Mouse (Mus musculus): ENCODE measurements around the gene Hist1h2bp. TPM values are rescaled to one million over a fixed set of nuclear protein-coding genes. Genes with fewer than 3 reads are reported as not detected.
A peak's percentile ranks its signal among the peaks of the same experiment; 100 is the strongest.
"Not testable (repeated sequence)": the region's sequence is repeated elsewhere in the genome, so short reads cannot be mapped to it uniquely, and the experiment has no call there.

The Hist1h2bp gene
- total and polyA plus RNA-seq, 3 experiments = 1.9 to 2.3 TPM; not detected in 1

DNA sequence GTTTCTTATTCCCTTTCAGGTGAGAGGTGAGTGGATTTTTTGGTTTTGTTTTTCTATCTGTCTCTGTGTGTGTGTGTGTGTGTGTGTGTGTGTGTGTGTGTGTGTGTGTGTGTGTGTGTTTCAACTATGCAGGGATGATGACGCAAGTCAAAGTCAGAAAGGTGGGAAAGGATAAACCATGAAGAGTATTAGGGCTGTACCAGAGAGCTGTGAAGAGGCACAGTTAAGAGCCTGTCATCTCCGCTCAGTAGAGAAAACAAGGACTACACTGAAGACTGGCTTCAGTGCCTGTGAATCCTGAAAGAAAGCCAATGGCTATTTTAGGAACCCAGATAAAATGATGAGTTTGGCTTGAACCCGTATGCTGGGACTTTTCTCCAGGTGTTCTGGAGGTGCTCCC, 35.4 kb upstream of the Hist1h2bp start:
- DNase-seq = no peak
- no peak overlapping the region for H3K4me3 ChIP-seq
- WGBS = 46% methylated on average over 3 of the region's 3 CpGs
- no peaks in the 10 kb centered on the region; the same call in none of the 2 replicates for H3K4me1 ChIP-seq (ENCODE audit: control insufficient read depth, insufficient read depth, low read length)
- TF ChIP-seq POLR2A (IDR thresholded peaks at IDR 0.05; ENCODE audit: insufficient read depth, low read depth, low read length) = no peak
- no peak for TF ChIP-seq CTCF (IDR thresholded peaks at IDR 0.05)
- no peak for TF ChIP-seq EP300 (IDR thresholded peaks at IDR 0.05; ENCODE audit: insufficient read depth, low read depth, low read length)
- H3K9ac ChIP-seq (ENCODE audit: low read depth, low read length) = no peak overlapping the region
- H3K27ac ChIP-seq = no peak overlapping the region
- H3K27me3 ChIP-seq (ENCODE audit: control insufficient read depth, insufficient read depth, low read length) = no peaks in the 10 kb centered on the region
- H3K79me2 ChIP-seq (replicated peaks; ENCODE audit: control insufficient read depth, insufficient read depth, low read length) = no peaks in the 10 kb centered on the region
- peaks cover 2% of the 10 kb centered on the region; the same call in 1 of the 2 replicates for H3K36me3 ChIP-seq (ENCODE audit: control insufficient read depth, insufficient read depth, low read length)
- intact Hi-C loops (cut with DNase I) = loop anchor here (2.0 to 10.0 kb wide), 7 partner anchors 17 to 1983 kb away; partner anchors contain the start of genes Hist1h1c, Hist1h2ac, Hist1h2ag and Hist1h2an

DNA sequence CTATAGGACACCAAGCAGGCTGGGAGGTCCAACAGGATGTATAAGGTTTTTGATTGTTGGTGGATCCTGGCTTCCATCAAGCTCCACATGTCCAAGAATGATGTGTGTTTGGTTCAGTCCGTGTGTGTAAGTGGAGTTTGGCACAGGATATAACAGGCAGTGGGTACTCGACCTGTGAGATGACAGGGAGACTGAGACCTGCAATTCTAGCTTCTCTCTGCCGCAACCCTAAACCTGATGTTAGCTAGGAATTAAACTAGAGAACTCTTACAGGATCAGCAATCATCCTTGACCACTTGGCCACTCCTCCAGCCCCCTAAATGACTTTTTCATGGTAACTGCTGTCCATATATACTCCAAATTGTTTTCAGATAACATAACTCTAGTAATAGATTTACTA, 34.9 kb upstream of the Hist1h2bp start:
- DNase-seq = no peak
- WGBS = 50% methylated on average over 3 of the region's 3 CpGs
- peaks cover 2% of the 10 kb centered on the region; the same call in 1 of the 2 replicates for H3K36me3 ChIP-seq (ENCODE audit: control insufficient read depth, insufficient read depth, low read length)
- no peaks in the 10 kb centered on the region for H3K79me2 ChIP-seq (replicated peaks; ENCODE audit: control insufficient read depth, insufficient read depth, low read length)
- no peaks in the 10 kb centered on the region for H3K27me3 ChIP-seq (ENCODE audit: control insufficient read depth, insufficient read depth, low read length)
- TF ChIP-seq POLR2A (IDR thresholded peaks at IDR 0.05; ENCODE audit: insufficient read depth, low read depth, low read length) (no peak), CTCF (IDR thresholded peaks at IDR 0.05) (no peak), EP300 (IDR thresholded peaks at IDR 0.05; ENCODE audit: insufficient read depth, low read depth, low read length) (no peak)
- H3K4me1 ChIP-seq (ENCODE audit: control insufficient read depth, insufficient read depth, low read length) = no peaks in the 10 kb centered on the region; the same call in none of the 2 replicates
- no peak overlapping the region for H3K4me3 ChIP-seq
- H3K9ac ChIP-seq (ENCODE audit: low read depth, low read length) = no peak overlapping the region
- intact Hi-C loops (cut with DNase I) = loop anchor here (2.0 to 10.0 kb wide), 4 partner anchors 34 to 1982 kb away; partner anchors contain the start of genes Hist1h1c, Hist1h2ac, Hist1h2ag and Hist1h2an
- H3K27ac ChIP-seq = no peak overlapping the region

DNA sequence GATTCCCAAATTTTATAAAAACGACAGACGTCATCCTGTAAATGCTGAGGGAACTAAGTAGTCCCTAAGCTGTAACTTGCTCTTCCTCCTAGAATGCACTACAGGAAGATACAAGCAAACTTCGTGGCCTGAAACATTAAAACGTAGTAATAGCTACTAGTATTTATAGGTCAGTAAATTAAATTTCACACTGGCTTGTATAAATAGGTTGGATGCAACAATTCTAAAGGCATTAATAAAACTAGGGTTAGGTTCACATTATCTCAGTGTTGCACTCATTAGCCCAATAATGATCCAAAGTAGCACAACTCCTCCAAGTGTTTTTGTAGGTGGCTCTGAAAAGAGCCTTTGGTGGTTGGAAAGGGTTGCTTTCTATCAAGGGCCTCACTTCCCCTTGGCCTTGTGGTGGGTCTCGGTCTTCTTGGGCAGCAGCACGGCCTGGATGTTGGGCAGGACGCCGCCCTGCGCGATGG, 34.2 kb upstream of the Hist1h2bp start:
- no peaks in the 10 kb centered on the region; the same call in none of the 2 replicates for H3K4me1 ChIP-seq (ENCODE audit: control insufficient read depth, insufficient read depth, low read length)
- intact Hi-C loops (cut with DNase I) = loop anchor here (2.0 to 10.0 kb wide), 4 partner anchors 34 to 1982 kb away; partner anchors contain the start of genes Hist1h1c, Hist1h2ac, Hist1h2ag and Hist1h2an
- H3K27ac ChIP-seq = peak overlapping the region; percentile 56; the same call in 1 of the 2 replicates
- H3K27me3 ChIP-seq (ENCODE audit: control insufficient read depth, insufficient read depth, low read length) = no peaks in the 10 kb centered on the region
- no peaks in the 10 kb centered on the region for H3K79me2 ChIP-seq (replicated peaks; ENCODE audit: control insufficient read depth, insufficient read depth, low read length)
- no peak for DNase-seq
- H3K9ac ChIP-seq (ENCODE audit: low read depth, low read length) = peak overlapping the region; percentile 77
- peaks cover 2% of the 10 kb centered on the region; the same call in 1 of the 2 replicates for H3K36me3 ChIP-seq (ENCODE audit: control insufficient read depth, insufficient read depth, low read length)
- 9% methylated on average over 10 of the region's 10 CpGs for WGBS
- TF ChIP-seq CTCF (IDR thresholded peaks at IDR 0.05) = no peak
- TF ChIP-seq POLR2A (IDR thresholded peaks at IDR 0.05; ENCODE audit: insufficient read depth, low read depth, low read length) = no peak
- TF ChIP-seq EP300 (IDR thresholded peaks at IDR 0.05; ENCODE audit: insufficient read depth, low read depth, low read length) = no peak
- peak overlapping the region; percentile 60 for H3K4me3 ChIP-seq

DNA sequence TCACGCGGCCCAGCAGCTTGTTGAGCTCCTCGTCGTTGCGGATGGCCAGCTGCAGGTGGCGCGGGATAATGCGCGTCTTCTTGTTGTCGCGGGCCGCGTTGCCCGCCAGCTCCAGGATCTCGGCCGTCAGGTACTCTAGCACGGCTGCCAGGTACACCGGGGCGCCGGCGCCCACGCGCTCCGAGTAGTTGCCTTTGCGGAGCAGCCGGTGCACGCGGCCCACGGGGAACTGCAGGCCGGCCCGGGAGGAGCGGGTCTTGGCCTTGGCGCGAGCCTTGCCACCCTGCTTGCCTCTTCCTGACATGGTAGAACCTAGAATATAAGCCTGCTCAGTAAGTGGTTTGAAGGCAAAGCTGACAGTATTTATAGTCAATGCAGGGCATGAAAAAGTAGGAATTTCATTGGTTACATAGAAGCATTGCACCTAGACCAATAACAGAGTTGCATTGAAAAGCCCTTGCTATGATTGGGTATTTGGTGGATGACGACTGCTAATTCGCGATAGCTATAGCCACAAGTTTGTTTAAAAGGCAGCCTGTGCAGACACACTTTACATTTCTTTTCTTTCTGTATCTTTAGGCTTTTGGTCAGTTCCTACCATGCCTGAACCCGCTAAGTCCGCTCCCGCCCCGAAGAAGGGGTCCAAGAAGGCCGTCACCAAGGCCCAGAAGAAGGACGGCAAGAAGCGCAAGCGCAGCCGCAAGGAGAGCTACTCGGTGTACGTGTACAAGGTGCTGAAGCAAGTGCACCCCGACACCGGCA, 33.6 kb upstream of the Hist1h2bp start, which contains the start of the genes Hist1h2ak and Hist1h2bn:
Gene Hist1h2ak, minus strand, starts transcription at position 304 of the 762 bp plus-strand sequence.
Gene Hist1h2bn, plus strand, starts transcription at position 600 of the 762 bp plus-strand sequence.
- Histone ChIP-seq H3K27ac (peak within 1 kb of the TSS; percentile 59; the same call in 1 of the 2 replicates), H3K4me3 (peak within 1 kb of the TSS; percentile 60), H3K9ac (ENCODE audit: low read depth, low read length) (peak within 1 kb of the TSS; percentile 77)
- H3K36me3 ChIP-seq (ENCODE audit: control insufficient read depth, insufficient read depth, low read length); H3K27me3 ChIP-seq (ENCODE audit: control insufficient read depth, insufficient read depth, low read length); H3K79me2 ChIP-seq (replicated peaks; ENCODE audit: control insufficient read depth, insufficient read depth, low read length); H3K4me1 ChIP-seq (ENCODE audit: control insufficient read depth, insufficient read depth, low read length): not testable (repeated sequence)
- TF ChIP-seq CTCF (IDR thresholded peaks at IDR 0.05) = peak; percentile 24; the same call in 1 of the 2 replicates
- TF ChIP-seq POLR2A (IDR thresholded peaks at IDR 0.05; ENCODE audit: insufficient read depth, low read depth, low read length) = peak; percentile 61; the same call in 1 of the 2 replicates
- intact Hi-C loops (cut with DNase I) = loop anchor here (2.0 to 10.0 kb wide), 4 partner anchors 33 to 1981 kb away; partner anchors contain the start of genes Hist1h1c, Hist1h2ac, Hist1h2ag and Hist1h2an
- under 1% methylated on average over 48 of the region's 50 CpGs for WGBS
- peak; percentile 62 to 68 for DNase-seq

DNA sequence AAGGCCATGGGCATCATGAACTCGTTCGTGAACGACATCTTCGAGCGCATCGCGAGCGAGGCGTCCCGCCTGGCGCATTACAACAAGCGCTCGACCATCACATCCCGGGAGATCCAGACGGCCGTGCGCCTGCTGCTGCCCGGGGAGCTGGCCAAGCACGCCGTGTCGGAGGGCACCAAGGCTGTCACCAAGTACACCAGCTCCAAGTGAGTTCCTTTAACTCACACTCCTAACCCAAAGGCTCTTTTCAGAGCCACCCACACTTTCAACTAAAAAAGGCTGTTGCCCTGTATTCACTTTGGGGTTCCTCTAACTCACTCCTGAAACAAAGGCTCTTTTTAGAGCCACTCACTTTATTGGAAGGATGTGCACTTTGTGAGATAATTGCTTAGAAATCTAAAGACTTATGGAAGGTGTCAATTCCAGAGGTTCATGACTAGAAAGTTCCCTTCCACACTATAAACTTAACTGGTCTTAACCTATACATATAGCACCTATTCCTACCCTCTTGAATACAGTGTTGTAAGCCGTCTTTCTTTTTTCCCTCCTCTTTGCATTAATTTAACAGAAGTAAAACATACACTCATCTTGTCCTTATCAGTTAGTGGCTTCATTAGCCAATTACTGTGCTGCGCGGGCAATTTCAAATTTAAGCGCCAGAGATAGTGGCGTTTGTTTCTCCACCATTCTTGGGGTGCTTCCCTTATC, 32.8 kb upstream of the Hist1h2bp start:
- not testable (repeated sequence) for H3K36me3 ChIP-seq (ENCODE audit: control insufficient read depth, insufficient read depth, low read length); H3K27ac ChIP-seq; H3K4me1 ChIP-seq (ENCODE audit: control insufficient read depth, insufficient read depth, low read length); H3K79me2 ChIP-seq (replicated peaks; ENCODE audit: control insufficient read depth, insufficient read depth, low read length); H3K27me3 ChIP-seq (ENCODE audit: control insufficient read depth, insufficient read depth, low read length); DNase-seq
- WGBS = 4% methylated on average over 15 of the region's 26 CpGs
- Histone ChIP-seq H3K4me3 (peak overlapping the region; percentile 40), H3K9ac (ENCODE audit: low read depth, low read length) (peak overlapping the region; percentile 38; the same call in 1 of the 2 replicates)
- intact Hi-C loops (cut with DNase I) = loop anchor here (10.0 kb wide), 3 partner anchors 290 to 1980 kb away; partner anchors contain the start of genes Hist1h1c, Hist1h2ac, Hist1h2ag and Hist1h2bc

Data from heart, adult 2 months (tissue).